Mouse (Mus musculus): ENCODE data around the gene Hoxa10. TPM values are rescaled to one million over a fixed set of nuclear protein-coding genes. Genes with fewer than 3 reads are reported as not detected.

The Hoxa10 gene
- polyA plus RNA-seq (2014; fragmentation: Illumina TruSeq; extraction: RNeasy Lipid Tissue Mini Kit (QIAGEN cat#74804); ENCODE audit: low read depth, low replicate concordance): 91.2 TPM

DNA sequence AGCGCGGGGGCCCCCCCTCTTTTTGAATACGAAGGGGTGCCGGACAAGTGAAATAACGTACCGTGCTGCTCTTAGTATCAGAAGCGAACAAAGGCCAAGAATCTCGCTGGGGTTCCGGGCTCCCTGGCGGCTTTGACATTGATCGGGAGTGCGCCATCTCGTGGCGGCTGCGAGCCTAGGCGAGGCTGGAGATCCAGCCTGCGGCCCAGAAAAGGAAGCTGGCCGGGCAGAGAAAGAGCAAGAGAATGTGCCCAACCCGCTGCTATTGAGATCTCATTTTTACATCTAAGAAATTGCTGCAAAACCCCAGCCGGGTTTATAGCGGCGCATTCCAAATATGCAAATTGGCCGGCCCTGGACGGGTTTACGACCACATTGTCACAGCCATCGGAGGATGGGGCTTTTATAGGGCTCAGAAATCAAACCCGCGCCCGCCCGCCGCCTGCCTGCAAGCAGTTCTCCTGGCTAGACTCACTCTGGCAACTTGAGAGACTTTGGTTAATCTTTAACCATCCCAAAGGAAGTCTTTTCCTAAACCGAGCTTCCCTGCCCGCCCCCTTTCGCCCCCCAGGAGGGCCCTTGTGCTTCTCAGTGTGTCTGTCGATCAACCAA, at the start of gene Hoxa10:
Gene Hoxa10, minus strand, starts transcription at position 466 of the 612 bp plus-strand sequence.

DNA sequence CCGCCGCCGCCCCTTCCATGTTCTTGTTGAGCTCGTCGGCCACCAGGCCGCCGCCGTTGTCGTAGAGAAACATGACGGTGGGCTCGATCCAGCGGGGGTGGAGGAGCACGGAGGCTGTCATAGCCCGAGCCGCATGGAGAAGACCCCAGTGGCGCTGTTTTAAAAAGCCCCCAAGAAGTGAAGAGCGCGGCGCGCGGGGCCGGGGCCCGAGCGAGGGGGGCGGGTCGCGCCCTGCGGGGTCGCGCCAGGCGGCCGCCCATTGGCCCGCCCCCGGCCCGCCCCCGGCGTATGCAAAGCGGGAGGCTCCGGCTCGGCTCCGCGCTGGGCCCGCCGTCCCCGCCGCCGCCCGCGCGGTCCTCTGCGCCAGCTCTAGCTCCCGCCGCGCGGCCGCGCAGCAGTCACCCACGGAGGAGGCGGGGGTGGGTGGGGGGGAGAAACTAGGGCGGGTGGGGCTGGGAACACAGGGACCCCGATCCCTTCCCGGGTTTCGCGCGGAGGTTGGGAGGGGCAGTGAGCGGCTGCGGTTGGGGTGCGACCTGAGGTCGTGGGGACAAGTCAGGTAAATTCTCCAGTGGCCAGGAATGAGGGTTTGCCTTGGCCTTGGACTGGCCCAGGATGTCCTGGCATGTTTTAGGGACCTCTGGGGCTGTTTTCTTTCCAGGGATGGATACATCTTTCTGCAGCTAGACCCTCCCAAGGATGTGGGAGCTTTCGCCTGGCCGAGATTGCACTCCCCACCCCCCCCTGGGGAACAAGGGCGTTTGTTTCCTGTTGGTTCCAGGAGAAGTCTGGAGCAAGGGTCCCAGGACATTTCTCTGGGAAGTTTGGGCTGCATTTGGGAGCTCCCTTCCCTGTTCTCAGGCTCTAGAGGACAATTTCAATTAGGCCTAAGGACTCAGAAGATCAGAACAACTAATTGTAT, 20.3 kb upstream of the Hoxa10 start, which contains the start of gene Hoxa13:
Gene Hoxa13, minus strand, starts transcription at position 227 of the 922 bp plus-strand sequence.

DNA sequence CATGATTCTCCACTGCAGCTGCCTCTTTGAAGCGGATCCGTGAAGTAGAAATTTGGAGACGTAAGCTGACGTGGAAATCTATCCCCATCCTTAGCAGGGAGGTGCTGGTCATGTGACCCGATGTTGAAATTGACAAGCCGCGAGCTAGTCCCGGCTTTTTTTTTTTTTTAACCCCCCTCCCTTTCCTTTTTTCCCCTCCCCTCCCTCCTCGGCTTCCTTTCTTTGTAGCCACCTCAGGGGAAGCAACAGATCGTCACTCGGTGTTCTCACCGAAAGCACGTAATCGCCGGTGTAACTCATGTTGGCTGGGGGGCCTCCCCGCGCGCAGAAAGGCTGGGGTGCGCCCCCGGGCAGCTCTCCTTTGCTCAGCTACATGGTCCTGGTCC, 5.1 kb upstream of the Hoxa10 start, which contains the start of gene Hoxa11:
Gene Hoxa11, minus strand, starts transcription at position 54 of the 386 bp plus-strand sequence.

DNA sequence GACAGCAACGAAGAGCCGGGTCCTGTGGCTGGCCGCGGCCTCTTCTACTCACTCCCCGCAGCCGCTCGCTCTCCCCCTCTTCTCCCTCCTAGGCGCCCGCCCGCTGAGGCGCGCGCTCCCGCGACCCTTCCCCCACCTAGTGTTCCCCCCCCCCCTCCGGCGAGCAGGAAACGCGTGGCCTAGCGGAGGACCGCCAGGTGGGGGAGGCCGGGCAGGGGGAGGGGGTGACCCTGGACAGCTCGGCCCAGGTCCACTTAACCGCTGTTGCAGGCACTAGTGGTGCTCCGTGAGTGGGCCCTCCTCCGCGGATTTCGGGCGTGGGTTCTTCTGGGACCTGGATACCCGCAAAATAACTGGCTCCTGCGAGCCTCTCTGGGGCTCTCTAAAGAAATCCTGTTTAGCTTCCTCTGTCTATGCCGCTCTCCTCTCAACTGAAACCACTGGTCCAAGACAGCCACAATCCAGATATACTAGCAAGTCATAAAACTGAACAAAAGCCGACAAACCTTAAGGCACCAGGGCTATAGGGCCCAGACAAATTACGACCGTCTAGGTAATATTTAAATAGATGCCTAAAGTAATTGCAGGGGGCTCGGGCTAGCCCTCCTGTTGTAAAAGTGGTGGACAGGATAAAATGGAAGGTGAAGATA, 10.0 kb downstream of the Hoxa10 start, which contains the start of gene Hoxa9:
Gene Hoxa9, minus strand, starts transcription at position 574 of the 650 bp plus-strand sequence.

DNA sequence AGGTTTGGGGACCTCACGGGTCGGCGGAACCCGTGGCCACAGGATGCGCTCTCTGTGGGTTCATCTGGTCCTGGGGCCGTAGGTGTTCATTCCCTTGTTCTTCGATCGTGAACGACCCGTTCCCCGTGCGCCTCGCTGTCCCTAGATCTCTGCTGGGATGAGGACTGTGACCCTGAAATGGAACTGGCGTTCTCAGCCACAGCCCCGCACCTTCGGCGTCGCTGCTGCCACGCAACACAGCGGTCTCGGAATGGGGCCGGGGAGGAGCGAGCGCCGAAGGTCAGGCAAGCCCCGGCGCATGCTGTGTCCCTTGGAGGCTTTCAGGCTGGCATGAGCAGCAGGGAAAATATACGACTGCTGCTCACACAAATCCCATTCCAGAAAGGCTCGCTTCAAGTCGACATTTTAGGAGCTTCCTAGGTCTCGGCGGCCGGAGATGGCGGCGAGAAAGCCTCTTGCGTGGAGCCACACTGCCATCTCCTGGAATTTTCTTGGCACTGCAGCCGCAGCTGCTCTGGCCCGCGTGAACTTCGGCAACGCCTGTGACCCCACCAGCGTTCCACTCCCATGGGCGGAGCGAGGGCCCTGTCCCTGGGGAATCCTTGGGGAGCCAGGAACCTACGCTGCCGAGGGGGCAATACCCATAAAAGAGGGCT, 19.2 kb downstream of the Hoxa10 start, which contains the start of gene Hoxa7:
Gene Hoxa7, minus strand, starts transcription at position 518 of the 656 bp plus-strand sequence.

DNA sequence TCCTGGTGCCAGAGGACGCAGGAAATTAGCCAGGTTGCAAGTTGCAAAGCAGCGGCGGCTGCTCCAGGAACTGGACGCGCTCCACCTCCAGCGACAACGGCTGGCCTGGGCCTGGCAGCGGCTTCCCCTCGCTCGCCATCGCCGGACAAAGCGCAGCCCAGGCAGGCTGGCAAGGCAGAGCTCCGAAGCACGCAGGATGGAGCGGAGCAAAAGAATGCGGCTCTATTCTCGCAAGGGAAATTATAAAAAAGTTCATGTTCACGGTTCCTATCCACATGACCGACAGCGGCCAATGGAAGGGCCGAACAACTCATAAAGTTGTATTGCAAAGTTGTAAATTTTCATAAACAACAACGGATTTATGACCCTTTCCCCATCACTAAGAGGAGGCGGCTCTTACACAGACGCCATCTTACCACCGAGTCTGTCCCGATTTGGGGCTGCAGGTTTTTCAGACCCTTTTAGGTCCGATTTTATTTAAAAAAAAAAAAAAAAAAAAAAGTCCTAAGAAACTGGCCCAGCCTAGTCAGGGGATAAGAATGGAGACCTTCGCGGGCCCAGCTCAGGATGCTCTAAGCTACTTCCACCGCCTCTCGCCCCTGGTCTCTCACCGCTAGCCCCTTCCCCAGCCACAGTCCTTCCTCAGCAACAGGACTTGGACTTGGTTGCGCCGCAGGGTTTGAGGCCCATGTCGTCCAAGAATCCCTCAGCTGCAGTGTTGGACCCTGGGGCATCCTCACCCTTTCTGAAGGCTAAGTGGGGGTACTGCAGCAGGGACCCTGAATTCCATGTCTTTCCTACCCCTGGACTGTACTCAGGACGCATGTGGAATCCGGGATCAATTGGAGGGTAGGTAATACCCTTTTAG, 27.3 kb downstream of the Hoxa10 start, which contains the start of the genes Hoxa3 and Gm28308:
Gene Hoxa3, minus strand, starts transcription at position 218 of the 868 bp plus-strand sequence.
Gene Gm28308, minus strand, starts transcription at position 221 of the 868 bp plus-strand sequence.

DNA sequence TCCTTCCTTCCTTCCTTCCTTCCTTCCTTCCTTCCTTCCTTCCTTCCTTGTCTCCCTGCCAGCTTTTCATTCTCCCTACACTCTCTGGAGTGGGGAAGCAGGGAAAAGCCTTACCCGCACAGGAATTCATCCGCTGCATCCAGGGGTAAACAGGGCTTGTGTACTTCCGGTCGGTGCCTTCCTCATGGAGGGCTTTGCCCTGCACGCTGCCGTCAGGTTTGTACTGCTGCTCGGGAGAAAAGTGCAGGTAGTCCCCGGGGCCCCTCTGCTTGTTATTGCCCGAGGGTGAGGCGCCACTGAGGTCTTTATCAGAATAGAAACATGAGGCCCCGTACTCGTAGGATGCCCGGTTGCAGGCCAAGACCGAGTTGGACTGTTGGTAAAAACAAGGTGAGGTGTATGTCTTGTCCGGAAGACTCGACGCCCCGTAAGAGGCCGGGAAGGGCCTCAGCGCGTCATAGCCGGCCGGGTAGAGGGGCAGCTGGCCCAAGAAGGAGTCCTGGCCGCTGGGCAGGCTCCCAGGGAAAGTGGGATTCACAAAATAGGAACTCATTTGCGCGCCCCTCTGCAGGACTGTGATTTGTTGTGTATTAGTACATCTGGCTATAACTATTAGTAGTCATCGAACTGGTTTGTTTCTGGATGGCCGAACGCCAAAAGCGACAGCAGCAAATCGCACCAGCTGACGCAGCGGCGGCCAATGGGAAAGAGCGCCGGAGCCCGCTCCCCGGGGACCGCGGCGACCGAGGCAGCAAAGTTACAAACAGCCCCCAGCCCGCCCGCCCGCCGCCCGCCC, 32.4 kb downstream of the Hoxa10 start, which contains the start of gene Hoxa6:
Gene Hoxa6, minus strand, starts transcription at position 651 of the 796 bp plus-strand sequence.

DNA sequence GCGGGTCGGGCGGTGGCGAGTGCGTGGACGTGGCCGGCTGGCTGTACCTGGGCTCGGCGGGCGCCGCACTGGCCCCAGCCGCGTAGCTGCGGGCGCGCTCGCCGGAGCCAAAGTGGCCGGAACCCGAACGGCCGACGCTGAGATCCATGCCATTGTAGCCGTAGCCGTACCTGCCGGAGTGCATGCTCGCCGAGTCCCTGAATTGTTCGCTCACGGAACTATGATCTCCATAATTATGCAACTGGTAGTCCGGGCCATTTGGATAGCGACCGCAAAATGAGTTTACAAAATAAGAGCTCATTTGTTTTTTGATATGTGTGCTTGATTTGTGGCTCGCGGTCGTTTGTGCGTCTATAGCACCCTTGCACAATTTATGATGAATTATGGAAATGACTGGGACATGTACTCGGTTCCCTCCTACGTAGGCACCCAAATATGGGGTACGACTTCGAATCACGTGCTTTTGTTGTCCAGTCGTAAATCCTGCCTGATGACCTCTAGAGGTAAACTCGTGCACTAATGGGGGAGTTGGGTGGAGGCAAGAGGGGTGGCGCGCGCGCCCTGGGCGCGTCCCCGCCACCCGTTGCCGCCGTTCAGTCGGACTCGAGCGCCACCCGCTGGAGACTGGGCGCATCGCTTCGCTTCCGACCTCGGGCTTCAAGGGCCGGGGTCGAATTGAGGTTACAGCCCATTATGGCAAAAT, 36.5 kb downstream of the Hoxa10 start, which contains the start of gene Hoxa5:
Gene Hoxa5, minus strand, starts transcription at position 538 of the 703 bp plus-strand sequence.

DNA sequence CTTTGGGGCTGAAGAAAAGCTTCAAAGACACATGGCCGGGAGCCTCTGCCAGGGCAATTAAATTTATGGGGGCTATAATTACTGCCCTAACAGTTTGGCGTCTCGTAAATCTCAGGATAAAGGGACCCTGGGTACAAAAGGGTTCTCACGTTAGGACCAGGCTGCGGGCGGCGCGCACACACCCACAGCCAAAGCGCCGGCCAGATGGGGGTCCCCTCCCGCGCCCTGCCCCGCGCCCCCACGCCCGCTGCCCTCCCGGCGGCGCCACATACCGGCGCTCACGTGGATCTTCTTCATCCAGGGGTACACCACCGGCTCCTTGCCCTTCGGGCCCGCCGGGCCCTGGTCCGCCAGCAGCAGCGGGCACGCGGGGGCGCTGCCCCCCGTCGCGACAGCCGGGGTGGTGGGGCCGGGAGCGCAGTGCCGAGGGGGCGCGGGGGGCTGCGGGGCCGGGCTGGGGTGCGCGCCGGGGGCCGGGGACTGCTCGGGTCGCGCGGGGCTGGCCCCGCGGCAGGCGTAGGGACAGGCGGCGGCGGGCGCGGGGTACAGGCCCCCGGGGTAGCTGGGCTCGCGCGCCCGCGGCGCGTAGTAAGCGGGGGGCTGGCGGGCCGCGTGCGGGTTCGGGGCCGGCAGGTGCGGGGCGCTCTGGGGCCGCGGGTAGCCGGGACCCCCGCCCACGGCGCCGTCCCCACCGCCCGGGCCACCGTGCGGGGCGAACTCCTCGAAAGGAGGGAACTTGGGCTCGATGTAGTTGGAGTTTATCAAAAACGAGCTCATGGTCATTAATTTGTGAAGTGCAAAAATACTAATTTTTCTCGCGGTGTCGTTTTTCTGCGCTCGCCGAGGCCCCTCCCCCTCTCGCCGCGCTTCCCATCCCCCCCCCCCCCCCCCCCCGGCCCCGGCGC, 49.5 kb downstream of the Hoxa10 start, which contains the start of gene Hoxa4:
Gene Hoxa4, minus strand, starts transcription at position 848 of the 905 bp plus-strand sequence.

Other genes with a start within 250 kb of the Hoxa10 start
- 120 TPM for gene Skap2, start 228.3 kb downstream of the Hoxa10 start, polyA plus RNA-seq (2014; fragmentation: Illumina TruSeq; extraction: RNeasy Lipid Tissue Mini Kit (QIAGEN cat#74804); ENCODE audit: low read depth, low replicate concordance)
- 1.9 TPM for gene Hoxa1, start 82.5 kb downstream of the Hoxa10 start, polyA plus RNA-seq (2014; fragmentation: Illumina TruSeq; extraction: RNeasy Lipid Tissue Mini Kit (QIAGEN cat#74804); ENCODE audit: low read depth, low replicate concordance)
- gene Hoxa2, start 76.0 kb downstream of the Hoxa10 start, polyA plus RNA-seq (2014; fragmentation: Illumina TruSeq; extraction: RNeasy Lipid Tissue Mini Kit (QIAGEN cat#74804); ENCODE audit: low read depth, low replicate concordance): 10.2 TPM
- gene 5730596B20Rik, start 63.4 kb downstream of the Hoxa10 start, polyA plus RNA-seq (2014; fragmentation: Illumina TruSeq; extraction: RNeasy Lipid Tissue Mini Kit (QIAGEN cat#74804); ENCODE audit: low read depth, low replicate concordance): not detected
- 1.0 TPM for gene Hoxa4, start 49.1 kb downstream of the Hoxa10 start, polyA plus RNA-seq (2014; fragmentation: Illumina TruSeq; extraction: RNeasy Lipid Tissue Mini Kit (QIAGEN cat#74804); ENCODE audit: low read depth, low replicate concordance)
- gene Hoxa5, start 36.3 kb downstream of the Hoxa10 start, polyA plus RNA-seq (2014; fragmentation: Illumina TruSeq; extraction: RNeasy Lipid Tissue Mini Kit (QIAGEN cat#74804); ENCODE audit: low read depth, low replicate concordance): 34.4 TPM
- gene Hoxa6, start 32.1 kb downstream of the Hoxa10 start, polyA plus RNA-seq (2014; fragmentation: Illumina TruSeq; extraction: RNeasy Lipid Tissue Mini Kit (QIAGEN cat#74804); ENCODE audit: low read depth, low replicate concordance): not detected
- 36.4 TPM for gene Hoxa3, start 27.5 kb downstream of the Hoxa10 start, polyA plus RNA-seq (2014; fragmentation: Illumina TruSeq; extraction: RNeasy Lipid Tissue Mini Kit (QIAGEN cat#74804); ENCODE audit: low read depth, low replicate concordance)
- gene Gm28308, start 27.5 kb downstream of the Hoxa10 start, polyA plus RNA-seq (2014; fragmentation: Illumina TruSeq; extraction: RNeasy Lipid Tissue Mini Kit (QIAGEN cat#74804); ENCODE audit: low read depth, low replicate concordance): not detected
- gene Hoxa7, start 19.0 kb downstream of the Hoxa10 start, polyA plus RNA-seq (2014; fragmentation: Illumina TruSeq; extraction: RNeasy Lipid Tissue Mini Kit (QIAGEN cat#74804); ENCODE audit: low read depth, low replicate concordance): 38.0 TPM
- 111 TPM for gene Hoxa9, start 9.8 kb downstream of the Hoxa10 start, polyA plus RNA-seq (2014; fragmentation: Illumina TruSeq; extraction: RNeasy Lipid Tissue Mini Kit (QIAGEN cat#74804); ENCODE audit: low read depth, low replicate concordance)
- gene Hoxa11, start 5.0 kb upstream of the Hoxa10 start, polyA plus RNA-seq (2014; fragmentation: Illumina TruSeq; extraction: RNeasy Lipid Tissue Mini Kit (QIAGEN cat#74804); ENCODE audit: low read depth, low replicate concordance): 4.0 TPM
- 162 TPM for gene Hoxa13, start 20.0 kb upstream of the Hoxa10 start, polyA plus RNA-seq (2014; fragmentation: Illumina TruSeq; extraction: RNeasy Lipid Tissue Mini Kit (QIAGEN cat#74804); ENCODE audit: low read depth, low replicate concordance)
- 0.19 TPM for gene Evx1, start 72.6 kb upstream of the Hoxa10 start, polyA plus RNA-seq (2014; fragmentation: Illumina TruSeq; extraction: RNeasy Lipid Tissue Mini Kit (QIAGEN cat#74804); ENCODE audit: low read depth, low replicate concordance)

All from sigmoid colon, adult 10 weeks (tissue).